Mouse (Mus musculus) left cerebral cortex, postnatal 4 days (tissue): ENCODE data around the gene B3galt5. TPM values are rescaled to one million over a fixed set of nuclear protein-coding genes. Genes with fewer than 3 reads are reported as not detected.
A peak's percentile ranks its signal among the peaks of the same experiment; 100 is the strongest.

Source experiments
- DNase-seq: peaks from one replicate; pipeline ENCODE4 v3.0.0-alpha.2; 2022
- intact Hi-C: fragments of 180-260 bp; cut with DNase I; formaldehyde crosslinking; loops from one replicate; pipeline ENCODE4 v1.15.1; 2025
- total RNA-seq, 2 experiments: library from RNA; stranded (reverse); gene quantifications; 2 replicates each; pipeline ENCODE4 v1.2.3; 2021

Gene B3galt5
- total RNA-seq, result 1 to 10 TPM; 3.3 to 4.5 TPM

GRCm38 (mm10) chr16:96235366-96235970, at the start of gene B3galt5:
B3galt5 (plus strand) TSS chr16:96235801.
- DNase-seq, result no peak

GRCm38 (mm10) chr16:96187619-96188018, 48.0 kb upstream of the B3galt5 start:
- no peak for DNase-seq
- intact Hi-C loops, result no loop called here

More at GRCm38 (mm10) chr16:96235366-96235970, at the start of gene B3galt5:
- intact Hi-C loops, result no loop called here

DNA sequence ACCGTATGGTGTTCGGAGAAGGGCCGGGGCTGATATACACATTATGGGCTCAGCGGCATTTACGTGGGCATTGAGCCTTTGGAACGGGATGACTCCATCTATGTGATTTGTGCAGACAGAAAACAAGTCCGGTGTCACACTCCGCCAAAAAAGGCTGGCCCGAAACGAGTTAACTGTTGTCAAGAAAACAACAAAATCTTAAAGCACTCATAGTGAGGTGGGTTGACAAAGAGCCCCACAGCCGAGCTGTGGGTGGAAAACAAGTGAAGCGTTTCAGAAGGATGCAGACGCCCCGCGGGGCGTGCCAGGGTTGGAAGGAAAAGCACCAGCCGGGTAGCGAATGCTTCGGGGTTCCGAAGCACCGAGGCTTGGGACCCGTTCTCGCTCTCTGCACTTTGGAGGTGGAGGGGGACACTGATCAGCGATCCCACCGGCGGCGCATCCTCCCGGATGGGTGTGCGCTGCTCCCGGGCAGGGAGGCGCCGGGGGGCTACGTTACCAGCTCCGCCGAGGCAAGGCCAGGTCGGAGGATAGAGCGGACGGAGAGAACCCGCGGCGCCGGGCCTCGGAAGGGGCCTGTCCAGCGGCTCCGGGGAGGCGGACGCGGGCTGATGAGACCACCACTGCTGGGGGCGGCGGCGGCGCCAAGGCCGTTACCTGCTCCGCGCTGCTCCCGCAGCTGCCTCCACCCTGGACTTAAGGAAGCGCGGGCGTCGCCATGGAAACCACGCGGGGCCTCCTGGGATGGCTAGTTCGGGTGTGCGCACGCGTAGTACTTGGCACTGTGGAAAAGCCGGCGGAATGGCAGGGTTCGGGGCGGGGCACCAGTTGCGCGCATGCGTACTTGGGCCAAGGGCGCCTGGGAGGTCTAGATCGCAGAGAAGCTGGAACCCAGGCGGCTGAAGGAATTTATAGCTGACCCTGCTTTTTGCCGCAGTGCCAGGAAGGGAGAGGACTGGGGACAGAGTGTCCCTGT, 43.8 kb upstream of the B3galt5 start, which contains the start of gene Lca5l:
Lca5l (minus strand) TSS at position 741 of the 976 bp plus-strand sequence.
- peak; percentile 100 for DNase-seq
- intact Hi-C loops, result no loop called here

- DNase-seq, result peak; percentile 59
- intact Hi-C loops, result no loop called here
Measured at GRCm38 (mm10) chr16:96199913-96200701, 35.5 kb upstream of the B3galt5 start, which contains the start of gene Sh3bgr. Sh3bgr (plus strand) TSS chr16:96200450.

GRCm38 (mm10) chr16:96200702-96201028, 34.9 kb upstream of the B3galt5 start:
- intact Hi-C loops, result no loop called here
- DNase-seq, result no peak

- no peak for DNase-seq
- intact Hi-C loops, result no loop called here
Measured at GRCm38 (mm10) chr16:96201485-96202232, 33.9 kb upstream of the B3galt5 start.

GRCm38 (mm10) chr16:96209789-96210188, 25.8 kb upstream of the B3galt5 start:
- DNase-seq, result no peak
- intact Hi-C loops, result loop anchor here (10.0 kb wide), 1 partner anchor 465 kb away; no protein-coding TSS in a partner anchor

- DNase-seq, result no peak
- intact Hi-C loops, result loop anchor here (10.0 kb wide), 1 partner anchor 464 kb away; no protein-coding TSS in a partner anchor
Measured at GRCm38 (mm10) chr16:96210856-96211255, 24.7 kb upstream of the B3galt5 start.

DNA sequence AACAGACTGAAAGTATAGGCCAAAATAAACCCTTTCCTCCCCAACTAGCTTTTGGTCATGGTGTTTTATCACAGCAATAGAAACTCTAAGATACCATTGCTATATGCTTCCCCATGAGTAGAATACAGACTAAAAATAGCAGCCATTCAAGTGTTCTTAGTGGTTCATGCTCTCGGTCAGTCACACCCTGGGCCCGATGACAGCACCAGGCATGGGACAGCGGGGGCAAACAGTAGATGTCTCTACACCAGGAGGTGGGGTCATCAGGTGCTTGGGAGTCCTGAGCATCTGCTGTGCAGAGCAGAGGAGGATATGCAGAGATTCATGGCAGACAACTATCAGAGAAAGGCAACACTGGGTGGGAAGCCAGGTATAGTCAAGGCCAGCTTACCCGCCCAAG, 22.6 kb upstream of the B3galt5 start:
- intact Hi-C loops, result loop anchor here (10.0 kb wide), 1 partner anchor 462 kb away; no protein-coding TSS in a partner anchor

GRCm38 (mm10) chr16:96221491-96221890, 14.1 kb upstream of the B3galt5 start:
- intact Hi-C loops, result no loop called here
- DNase-seq, result no peak

More for the DNA sequence above, 22.6 kb upstream of the B3galt5 start:
- DNase-seq, result no peak

GRCm38 (mm10) chr16:96221959-96222358, 13.6 kb upstream of the B3galt5 start:
- intact Hi-C loops, result no loop called here
- no peak for DNase-seq

DNA sequence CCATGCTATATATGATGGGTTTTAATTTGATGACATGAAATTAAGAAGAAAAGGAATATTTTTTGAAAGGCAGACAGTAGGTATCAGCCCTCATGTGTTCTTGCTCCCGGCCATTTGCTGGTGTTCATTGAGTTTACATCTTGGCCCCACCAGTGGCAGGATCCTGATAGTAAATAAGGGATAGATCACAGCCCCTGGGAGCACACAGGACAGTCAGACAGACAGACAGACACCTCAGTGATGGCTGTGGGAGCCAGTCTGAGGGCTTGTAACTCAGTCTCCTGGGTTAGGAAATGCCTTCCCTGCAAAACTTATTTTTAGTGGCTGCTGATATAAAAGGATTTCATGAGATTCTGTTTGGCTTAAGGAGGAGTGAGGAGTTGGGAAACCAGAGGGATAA, 13.1 kb upstream of the B3galt5 start:
- DNase-seq, result no peak
- intact Hi-C loops, result no loop called here

- intact Hi-C loops, result no loop called here
- no peak for DNase-seq
Measured at GRCm38 (mm10) chr16:96228438-96228837, 7.2 kb upstream of the B3galt5 start.

GRCm38 (mm10) chr16:96229044-96229555, 6.5 kb upstream of the B3galt5 start:
- no peak for DNase-seq
- intact Hi-C loops, result no loop called here

DNA sequence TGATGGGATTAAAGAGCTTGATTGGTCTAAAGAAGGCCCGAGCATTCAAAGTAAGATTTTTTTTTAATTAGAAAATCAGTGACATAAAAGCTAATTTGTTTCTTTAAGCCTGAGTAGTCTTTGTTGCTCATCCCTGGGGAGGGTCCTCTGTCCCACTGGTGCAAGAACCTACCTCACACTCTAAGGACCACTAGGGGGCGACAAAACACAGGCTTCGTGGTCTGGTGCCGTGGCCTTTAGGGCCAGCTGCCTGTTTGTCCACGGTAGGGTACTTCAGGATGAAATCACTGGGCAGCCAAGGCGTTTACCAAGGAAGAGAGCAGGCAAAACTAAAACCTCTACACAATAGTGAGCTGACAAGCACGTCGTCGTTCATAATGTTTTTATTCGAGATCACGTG, 5.2 kb upstream of the B3galt5 start:
- intact Hi-C loops, result loop anchor here (2.0 kb wide), 1 partner anchor 112 kb away; no protein-coding TSS in a partner anchor
- DNase-seq, result peak; percentile 84

DNA sequence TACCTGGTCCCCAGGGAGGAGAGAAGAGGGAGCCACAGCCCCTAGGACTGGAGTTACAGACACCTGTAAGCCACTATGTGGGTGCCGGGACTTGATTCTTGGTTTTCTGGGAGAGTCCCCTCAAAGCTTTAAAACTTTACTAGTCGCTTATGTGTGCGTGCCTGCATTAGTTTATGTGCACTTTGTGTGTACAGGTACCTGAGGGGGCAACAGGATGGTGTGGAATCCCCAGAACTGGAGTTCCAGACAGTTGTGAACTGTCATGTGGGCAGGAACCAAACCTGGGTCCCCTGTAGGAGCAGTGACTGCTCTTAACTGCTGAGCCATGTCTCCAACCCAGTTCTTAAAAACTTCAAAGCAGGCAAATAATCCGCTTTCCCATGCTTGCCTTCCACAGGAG, 4.3 kb upstream of the B3galt5 start:
- no peak for DNase-seq
- intact Hi-C loops, result loop anchor here (2.0 kb wide), 1 partner anchor 112 kb away; no protein-coding TSS in a partner anchor

DNA sequence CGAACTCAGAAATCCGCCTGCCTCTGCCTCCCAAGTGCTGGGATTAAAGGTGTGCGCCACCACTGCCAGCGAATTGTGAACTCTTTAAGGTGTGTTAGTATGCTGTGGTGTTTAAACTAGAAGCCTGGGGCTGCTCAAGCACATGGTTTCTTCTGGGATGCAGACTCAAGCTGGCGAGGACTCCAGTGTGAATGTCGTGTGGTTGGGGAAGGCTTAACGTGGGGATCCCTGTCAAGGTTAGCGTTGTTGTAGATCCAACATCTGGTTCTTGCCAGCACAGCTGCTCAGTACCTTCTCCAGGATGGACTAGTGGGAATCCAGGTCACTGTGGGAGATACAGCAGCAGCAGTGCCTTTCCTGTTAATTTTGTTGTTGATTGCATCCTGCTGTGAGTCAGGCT, 3.6 kb upstream of the B3galt5 start:
- intact Hi-C loops, result loop anchor here (2.0 kb wide), 1 partner anchor 111 kb away; no protein-coding TSS in a partner anchor
- DNase-seq, result no peak

DNA sequence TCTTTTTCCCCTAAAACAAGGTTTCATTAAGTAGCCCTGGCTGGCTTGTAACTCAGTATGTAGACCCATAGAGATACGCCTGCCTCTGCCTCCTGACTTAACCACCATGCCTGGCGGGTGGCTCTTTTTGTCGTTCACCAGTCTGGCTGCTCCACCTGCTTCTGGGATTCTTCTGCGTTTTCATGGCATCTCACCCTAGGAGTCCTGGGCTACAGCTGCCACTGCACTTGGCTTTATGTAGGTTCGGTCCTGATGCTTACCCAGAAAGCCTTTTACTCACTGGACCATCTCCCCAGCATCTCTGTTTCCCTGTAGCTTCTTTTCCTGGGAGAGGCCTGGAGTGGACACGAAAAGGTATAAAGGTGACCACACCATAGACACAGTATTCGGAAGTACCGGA, 1.6 kb upstream of the B3galt5 start:
- DNase-seq, result no peak
- intact Hi-C loops, result no loop called here

DNA sequence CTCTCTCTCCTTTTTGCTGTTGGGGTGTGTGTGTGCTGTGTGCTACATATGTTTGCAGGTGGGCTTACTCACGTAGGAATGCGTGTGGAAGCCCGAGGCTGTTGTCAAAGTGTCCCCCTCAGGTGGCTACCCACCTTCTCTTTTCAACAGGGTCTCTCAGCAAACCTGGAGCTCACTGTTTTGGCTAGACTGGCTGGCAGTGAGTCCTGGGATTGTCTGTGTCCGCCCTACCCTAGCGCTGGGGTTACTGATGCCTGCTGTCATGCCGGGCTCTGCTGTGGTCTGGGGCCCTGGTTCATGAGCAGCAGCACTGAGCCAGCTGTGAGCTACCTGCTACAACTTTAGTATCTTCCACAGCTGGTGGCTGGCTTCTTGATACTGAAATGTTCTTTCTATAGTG, 8.9 kb downstream of the B3galt5 start:
- no peak for DNase-seq
- intact Hi-C loops, result no loop called here

GRCm38 (mm10) chr16:96249635-96250034, 14.0 kb downstream of the B3galt5 start:
- intact Hi-C loops, result no loop called here
- peak; percentile 87 for DNase-seq
